In the genomic region with DNA sequence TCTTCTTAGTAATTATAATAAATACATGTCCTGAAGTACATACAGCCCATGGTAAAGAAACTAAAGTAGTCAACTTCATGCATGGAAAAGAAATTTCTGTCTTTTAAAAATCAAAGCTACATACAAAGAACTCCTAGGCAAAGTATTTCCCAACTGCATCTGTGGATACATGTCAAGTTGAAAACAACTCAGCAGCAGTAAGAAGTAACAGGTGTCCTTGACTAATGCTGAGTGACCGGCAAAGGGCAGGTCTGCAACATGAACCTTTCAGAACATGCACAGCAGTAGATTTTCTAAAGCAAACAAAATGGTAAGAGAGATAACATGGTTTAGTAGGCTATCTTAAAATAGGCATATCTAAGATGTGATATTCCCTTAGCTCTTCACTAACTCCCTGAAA, we compare ENCODE assay signal across 23 mouse cellular contexts.
A peak's percentile ranks its signal among the peaks of the same experiment; 100 is the strongest.
DNase-seq lines count a peak whose midpoint lies in the region; ATAC-seq and TF ChIP-seq lines count a peak whose summit lies in the region.
"Had no signal": no experiment of that assay in that cellular context is flagged by ENCODE, and none has a peak within 500 bp of the region (broad histone marks: within the 10 kb centered on the region; RNA-seq: fewer than 3 reads in every experiment).

No protein-coding gene starts in this region.

- no peaks in the 10 kb centered on the region for H3K27me3 ChIP-seq in embryonic facial prominence, embryonic 14.5 days (replicated peaks; ENCODE audit: control insufficient read depth, insufficient read depth, low read length)
- H3K27me3 ChIP-seq in embryonic facial prominence, embryonic 10.5 days (replicated peaks; ENCODE audit: low read depth, poor library complexity, severe bottlenecking) = no peaks in the 10 kb centered on the region
- no peaks in the 10 kb centered on the region for H3K27me3 ChIP-seq in C2C12 (ENCODE audit: control insufficient read depth, insufficient read depth, insufficient read length)
- no peaks in the 10 kb centered on the region for H3K27me3 ChIP-seq in myocyte (ENCODE audit: control insufficient read depth, insufficient read depth, insufficient read length)
- H3K27me3 ChIP-seq: CH12.LX; embryonic facial prominence, embryonic 13.5 days; forebrain, embryonic 13.5 days; forebrain, embryonic 15.5 days; Patski had no signal

- no peak for TF ChIP-seq CTCF in C2C12 (IDR thresholded peaks at IDR 0.05; ENCODE audit: control insufficient read depth, insufficient read depth, insufficient read length)

- no peak overlapping the region for H3K27ac ChIP-seq in embryonic facial prominence, embryonic 14.5 days (replicated peaks; ENCODE audit: low read depth, low read length)
- H3K27ac ChIP-seq in embryonic facial prominence, embryonic 10.5 days (replicated peaks) = no peak overlapping the region
- H3K27ac ChIP-seq: embryonic facial prominence, embryonic 13.5 days; forebrain, embryonic 13.5 days; forebrain, embryonic 15.5 days had no signal

- H3K4me2 ChIP-seq in embryonic facial prominence, embryonic 14.5 days (ENCODE audit: low read depth, low read length) = no peak overlapping the region
- H3K4me2 ChIP-seq in myocyte (ENCODE audit: low read depth) = no peak overlapping the region
- H3K4me2 ChIP-seq: embryonic facial prominence, embryonic 13.5 days; forebrain, embryonic 13.5 days; forebrain, embryonic 15.5 days had no signal

- peaks cover 5% of the 10 kb centered on the region; the same call in 1 of the 2 replicates for H3K36me3 ChIP-seq in embryonic facial prominence, embryonic 14.5 days (ENCODE audit: control insufficient read depth, insufficient read depth, low read length)
- peaks cover 45% of the 10 kb centered on the region for H3K36me3 ChIP-seq in embryonic facial prominence, embryonic 10.5 days (replicated peaks)
- H3K36me3 ChIP-seq in C2C12 (ENCODE audit: control insufficient read depth, insufficient read depth) = peaks cover under 1% of the 10 kb centered on the region
- peaks cover 4% of the 10 kb centered on the region for H3K36me3 ChIP-seq in myocyte (ENCODE audit: control insufficient read depth, insufficient read depth)
- H3K36me3 ChIP-seq: forebrain, embryonic 15.5 days; G1E had no signal

- H3K79me3 ChIP-seq in C2C12 (ENCODE audit: low read depth) = peaks cover 15% of the 10 kb centered on the region

- TF ChIP-seq POLR2A in myocyte (IDR thresholded peaks at IDR 0.05; ENCODE audit: insufficient read length, low read depth) = no peak

- H3K4me1 ChIP-seq in embryonic facial prominence, embryonic 14.5 days (ENCODE audit: control insufficient read depth, insufficient read depth, low read length) = no peaks in the 10 kb centered on the region
- peaks cover 18% of the 10 kb centered on the region for H3K4me1 ChIP-seq in embryonic facial prominence, embryonic 10.5 days

- H3K79me2 ChIP-seq in C2C12 (ENCODE audit: control insufficient read depth, insufficient read depth) (peaks cover 45% of the 10 kb centered on the region), myocyte (ENCODE audit: control insufficient read depth, insufficient read depth) (peaks cover 58% of the 10 kb centered on the region)

- no peak overlapping the region for H3K4me3 ChIP-seq in embryonic facial prominence, embryonic 14.5 days (ENCODE audit: low read depth, low read length)
- no peak overlapping the region for H3K4me3 ChIP-seq in embryonic facial prominence, embryonic 10.5 days
- H3K4me3 ChIP-seq in C2C12 (ENCODE audit: insufficient read depth, poor library complexity, severe bottlenecking) (no peak overlapping the region), myocyte (no peak overlapping the region)
- H3K4me3 ChIP-seq: embryonic facial prominence, embryonic 13.5 days; forebrain, embryonic 13.5 days; forebrain, embryonic 15.5 days had no signal

- DNase-seq in embryonic facial prominence, embryonic 14.5 days (ENCODE audit: low spot score) = peak; percentile 21
- DNase-seq in embryonic facial prominence, embryonic 10.5 days (ENCODE audit: low spot score) = no peak
- DNase-seq in liver = no peak
- no peak for DNase-seq in lung, postnatal 25 days (ENCODE audit: low spot score)
- DNase-seq: adrenal gland, adult 8-10 months; adrenal gland, postnatal 14 days; adrenal gland, postnatal 36 days; cerebellum, adult 11-12 months; cerebellum, adult 2 months; cerebellum, adult 9-10 months; cerebellum, postnatal 10 days; cerebellum, postnatal 25 days; forebrain, postnatal 0 days had no signal

- no peaks in the 10 kb centered on the region for H3K9me3 ChIP-seq in embryonic facial prominence, embryonic 14.5 days (ENCODE audit: control insufficient read depth, low read length)
- H3K9me3 ChIP-seq in embryonic facial prominence, embryonic 10.5 days = no peaks in the 10 kb centered on the region
- H3K9me3 ChIP-seq: embryonic facial prominence, embryonic 13.5 days; forebrain, embryonic 13.5 days; forebrain, embryonic 15.5 days; G1E had no signal

- 50% methylated on average over 1 of the region's 1 CpGs for WGBS in embryonic facial prominence, embryonic 14.5 days
- 72% methylated on average over 1 of the region's 1 CpGs for WGBS in embryonic facial prominence, embryonic 10.5 days

- H3K9ac ChIP-seq in embryonic facial prominence, embryonic 14.5 days (ENCODE audit: low read depth, low read length) = no peak overlapping the region
- H3K9ac ChIP-seq: embryonic facial prominence, embryonic 13.5 days; forebrain, embryonic 13.5 days; forebrain, embryonic 15.5 days; forebrain, postnatal 0 days had no signal

- H3ac ChIP-seq in C2C12 (ENCODE audit: control insufficient read depth, insufficient read length, low read depth) (no peak overlapping the region), myocyte (ENCODE audit: control insufficient read depth, insufficient read length) (no peak overlapping the region)

- ATAC-seq in embryonic facial prominence, embryonic 14.5 days (ENCODE audit: low read depth) = no peak
- ATAC-seq: activated CD4-positive, CD25-positive, alpha-beta regulatory T cell, adult 4 months; CD4-positive, CD25-positive, alpha-beta regulatory T cell, adult 4 months; forebrain, embryonic 13.5 days; forebrain, embryonic 15.5 days; forebrain, postnatal 0 days; Patski had no signal

TF ChIP-seq in C2C12, 6 proteins besides CTCF, POLR2A, EP300 and RAD21:
- TF ChIP-seq MYOD1 (IDR thresholded peaks at IDR 0.05; ENCODE audit: control insufficient read depth, insufficient read length, low read depth) (peak; percentile 23), USF1 (IDR thresholded peaks at IDR 0.05; ENCODE audit: low read depth) (no peak), MAX (IDR thresholded peaks at IDR 0.05) (no peak)

TF ChIP-seq in myocyte, 11 proteins besides CTCF, POLR2A, EP300 and RAD21:
- TF ChIP-seq TCF3 (IDR thresholded peaks at IDR 0.05; ENCODE audit: insufficient read length, low read depth) (no peak), TCF12 (IDR thresholded peaks at IDR 0.05; ENCODE audit: insufficient read depth, poor library complexity, severe bottlenecking) (no peak), CEBPB (IDR thresholded peaks at IDR 0.05; ENCODE audit: insufficient read depth, poor library complexity, severe bottlenecking) (no peak), MYOD1 (IDR thresholded peaks at IDR 0.05; ENCODE audit: control insufficient read depth in 1 of 3, insufficient read length in 2 of 3, low read depth in 2 of 3) (peak; percentile 63 to 82 (median 70))
